26 mouse cellular contexts compared by ENCODE assay signal in the genomic region with DNA sequence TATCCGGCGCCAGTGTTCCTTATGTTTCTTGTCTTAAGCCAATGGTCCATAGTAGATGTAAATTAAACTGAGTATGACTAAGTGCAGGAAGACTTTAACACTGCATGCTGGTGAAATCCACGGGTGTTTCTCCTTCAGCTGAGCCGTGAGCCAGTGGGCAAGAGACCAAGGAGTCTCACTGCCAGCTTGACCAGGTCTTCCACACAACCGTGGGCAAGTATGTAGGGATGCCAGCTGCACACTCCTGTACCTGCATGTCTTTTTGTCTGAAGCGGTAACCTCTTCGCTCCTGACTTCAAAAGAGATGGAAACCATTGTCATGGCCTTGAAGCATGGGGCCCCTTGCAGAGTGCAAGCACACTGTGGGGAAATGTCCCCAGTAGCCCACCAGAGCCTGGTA. TPM values are rescaled to one million over a fixed set of nuclear protein-coding genes. Genes with fewer than 3 reads are reported as not detected.
DNase-seq lines count a peak whose midpoint lies in the region; ATAC-seq and TF ChIP-seq lines count a peak whose summit lies in the region.
"Had no signal": no experiment of that assay in that cellular context is flagged by ENCODE, and none has a peak within 500 bp of the region (broad histone marks: within the 10 kb centered on the region; RNA-seq: fewer than 3 reads in every experiment).

No protein-coding gene starts in this region.

- TF ChIP-seq CTCF in gastrocnemius, adult 2 months (IDR thresholded peaks at IDR 0.05): no peak

- H3K9me3 ChIP-seq in midbrain, embryonic 11.5 days (ENCODE audit: control insufficient read depth, low read length): no peaks in the 10 kb centered on the region
- no peaks in the 10 kb centered on the region for H3K9me3 ChIP-seq in midbrain, embryonic 16.5 days (replicated peaks; ENCODE audit: control insufficient read depth, low read length, poor library complexity, severe bottlenecking)
- H3K9me3 ChIP-seq: embryonic facial prominence, embryonic 13.5 days; embryonic facial prominence, embryonic 15.5 days; forebrain, embryonic 10.5 days; forebrain, embryonic 13.5 days; G1E had no signal

- H3K4me2 ChIP-seq in midbrain, embryonic 11.5 days: no peak overlapping the region
- H3K4me2 ChIP-seq in midbrain, embryonic 16.5 days (ENCODE audit: low read length): no peak overlapping the region
- H3K4me2 ChIP-seq: embryonic facial prominence, embryonic 13.5 days; embryonic facial prominence, embryonic 15.5 days; forebrain, embryonic 13.5 days had no signal

- 83% methylated on average over 7 of the region's 7 CpGs for WGBS in midbrain, embryonic 11.5 days
- WGBS in midbrain, embryonic 16.5 days: 78% methylated on average over 7 of the region's 7 CpGs

- no peaks in the 10 kb centered on the region for H3K36me3 ChIP-seq in midbrain, embryonic 11.5 days (ENCODE audit: control insufficient read depth, insufficient read depth, low read length)
- H3K36me3 ChIP-seq in midbrain, embryonic 16.5 days (ENCODE audit: control insufficient read depth, insufficient read depth, low read length): no peaks in the 10 kb centered on the region
- H3K36me3 ChIP-seq: embryonic facial prominence, embryonic 13.5 days; embryonic facial prominence, embryonic 15.5 days; forebrain, embryonic 10.5 days; G1E had no signal

- H3K9ac ChIP-seq in midbrain, embryonic 11.5 days (ENCODE audit: low read length): no peak overlapping the region
- no peak overlapping the region for H3K9ac ChIP-seq in midbrain, embryonic 16.5 days (ENCODE audit: low read depth, low read length)
- H3K9ac ChIP-seq: embryonic facial prominence, embryonic 13.5 days; embryonic facial prominence, embryonic 15.5 days; forebrain, embryonic 13.5 days had no signal

- DNase-seq in adrenal gland, adult 2 months: peak; percentile 0
- DNase-seq in adrenal gland, postnatal 25 days: no peak
- DNase-seq in gastrocnemius, postnatal 10 days: peak; percentile 1
- DNase-seq in gastrocnemius, adult 2 months: no peak
- DNase-seq in midbrain, embryonic 11.5 days (ENCODE audit: low spot score, missing footprints): peak; percentile 65
- DNase-seq: adrenal gland, adult 8-10 months; adrenal gland, postnatal 14 days; B cell, adult 2 months; cerebellum, adult 11 months; cerebellum, adult 18-20 months; cerebellum, adult 8-10 months; cerebellum, adult 9-11 months; cerebellum, postnatal 14 days; cerebellum, postnatal 36 days; embryo, embryonic 11 days had no signal

- no peak for ATAC-seq in midbrain, embryonic 11.5 days (ENCODE audit: low FRiP score)
- no peak for ATAC-seq in midbrain, embryonic 16.5 days
- ATAC-seq: CD4-positive, CD25-positive, alpha-beta regulatory T cell, adult 4 months; forebrain, embryonic 13.5 days; forebrain, embryonic 16.5 days had no signal

- intact Hi-C loops in gastrocnemius, adult 2 months (cut with DNase I): loop anchor here (5.0 to 10.0 kb wide), 2 partner anchors 65 to 208 kb away; no protein-coding TSS in a partner anchor

- no peak overlapping the region for H3K4me3 ChIP-seq in gastrocnemius, adult 2 months
- H3K4me3 ChIP-seq in midbrain, embryonic 11.5 days (ENCODE audit: low read depth, low read length): no peak overlapping the region
- no peak overlapping the region for H3K4me3 ChIP-seq in midbrain, embryonic 16.5 days (ENCODE audit: low read depth, low read length)
- H3K4me3 ChIP-seq: embryonic facial prominence, embryonic 13.5 days; embryonic facial prominence, embryonic 15.5 days; erythroblast, embryonic 14.5 days; forebrain, embryonic 10.5 days; forebrain, embryonic 13.5 days had no signal

- H3K4me1 ChIP-seq in midbrain, embryonic 11.5 days (ENCODE audit: control insufficient read depth, insufficient read depth, low read length): no peaks in the 10 kb centered on the region
- H3K4me1 ChIP-seq in midbrain, embryonic 16.5 days (ENCODE audit: control insufficient read depth, insufficient read depth, low read length): no peaks in the 10 kb centered on the region
- H3K4me1 ChIP-seq: embryonic facial prominence, embryonic 15.5 days had no signal

- H3K27me3 ChIP-seq in midbrain, embryonic 11.5 days (ENCODE audit: control insufficient read depth, insufficient read depth, low read length): 0 out of 2 replicates have a peak, but pooled peaks cover 2% of the 10 kb centered on the region
- H3K27me3 ChIP-seq in midbrain, embryonic 16.5 days (ENCODE audit: control insufficient read depth, insufficient read depth, low read depth, low read length): peaks cover 10% of the 10 kb centered on the region; the same call in 1 of the 2 replicates

- no peak overlapping the region for H3K27ac ChIP-seq in gastrocnemius, adult 2 months
- H3K27ac ChIP-seq in midbrain, embryonic 11.5 days (ENCODE audit: low read depth, low read length): no peak overlapping the region
- no peak overlapping the region for H3K27ac ChIP-seq in midbrain, embryonic 16.5 days (ENCODE audit: low read length)
- H3K27ac ChIP-seq: embryonic facial prominence, embryonic 13.5 days; embryonic facial prominence, embryonic 15.5 days; forebrain, embryonic 10.5 days; forebrain, embryonic 13.5 days had no signal

RNA-seq across cellular contexts. Expression of a gene that starts 39.8 kb away (rescaled TPM):
- 1 to 10 TPM; 2.2 to 8.6 TPM for total RNA-seq in adrenal gland, adult 2 months (2021)
- polyA plus RNA-seq in adrenal gland, adult 2 months (2012; rRNA removed): 0.90 and 0.95 TPM in 2 replicates
- 2.1 and 2.2 TPM in 2 replicates for total RNA-seq in adrenal gland, postnatal 25 days (2021)
- total RNA-seq in gastrocnemius, postnatal 10 days (2021): 1 to 10 TPM; 2.2 to 4.8 TPM
- total RNA-seq in gastrocnemius, adult 2 months (2021): 1 to 10 TPM; 1.5 to 3.9 TPM
- polyA plus RNA-seq in midbrain, embryonic 11.5 days (2014; fragmentation: Nextera tagmentation; extraction: Ambion mirVana): 0.12 and 0.25 TPM in 2 replicates
- polyA plus RNA-seq in midbrain, embryonic 16.5 days (2015; fragmentation: Nextera tagmentation; extraction: Ambion mirVana): 0.13 and 0.17 TPM in 2 replicates
- total RNA-seq: CH12.LX; common myeloid progenitor, adult 5-6 weeks; G1E had no signal
- polyA plus RNA-seq: erythroblast, embryonic 14.5 days; G1E had no signal

Comparison
In these comparisons a context has a peak if more than half of its experiments do, and no peak if none do; other contexts are left out.
1. DNase-seq: peak in adrenal gland, adult 2 months (single experiment), gastrocnemius, postnatal 10 days (single experiment) and midbrain, embryonic 11.5 days (single experiment); none in adrenal gland, postnatal 25 days (single experiment) and gastrocnemius, adult 2 months (single experiment).